30 mouse cellular contexts compared by ENCODE assay signal in genomic region chr1:143054451-143055024, GRCm38 (mm10).
DNase-seq lines count a peak whose midpoint lies in the region; ATAC-seq and TF ChIP-seq lines count a peak whose summit lies in the region.
"Had no signal": no experiment of that assay in that cellular context is flagged by ENCODE, and none has a peak within 500 bp of the region (broad histone marks: within the 10 kb centered on the region; RNA-seq: fewer than 3 reads in every experiment).

No protein-coding gene starts in this region.

- H3K9me3 ChIP-seq in MEL (replicated peaks; ENCODE audit: insufficient read depth, low read length) = no peaks in the 10 kb centered on the region
- H3K9me3 ChIP-seq in hindbrain, embryonic 11.5 days (ENCODE audit: control insufficient read depth, low read length) = no peaks in the 10 kb centered on the region
- H3K9me3 ChIP-seq: embryonic facial prominence, embryonic 13.5 days; embryonic facial prominence, embryonic 15.5 days; forebrain, embryonic 10.5 days; forebrain, embryonic 12.5 days had no signal

- no peak for ATAC-seq in hindbrain, embryonic 11.5 days (ENCODE audit: low FRiP score)
- ATAC-seq: activated CD4-positive, CD25-positive, alpha-beta regulatory T cell, adult 4 months; CD4-positive, CD25-positive, alpha-beta regulatory T cell, adult 4 months; forebrain, embryonic 14.5 days; forebrain, embryonic 16.5 days; Patski had no signal

- intact Hi-C loops in left cerebral cortex, adult 2 months (cut with DNase I) = no loop called here

- TF ChIP-seq RAD21 in MEL (IDR thresholded peaks at IDR 0.05; ENCODE audit: low read depth, low read length) = no peak

- H3K79me2 ChIP-seq in MEL (ENCODE audit: control insufficient read depth, insufficient read depth, low read length, poor library complexity) = no peaks in the 10 kb centered on the region

- H3K27ac ChIP-seq in left cerebral cortex, adult 2 months = peak overlapping the region; percentile 28; the same call in 1 of the 2 replicates
- H3K27ac ChIP-seq in MEL (ENCODE audit: control insufficient read depth, low read depth, low read length) = peak overlapping the region; percentile 47
- no peak overlapping the region for H3K27ac ChIP-seq in hindbrain, embryonic 11.5 days (ENCODE audit: low read depth, low read length)
- H3K27ac ChIP-seq: embryonic facial prominence, embryonic 13.5 days; embryonic facial prominence, embryonic 15.5 days; forebrain, embryonic 10.5 days; forebrain, embryonic 12.5 days had no signal

- peak overlapping the region; percentile 17; the same call in 1 of the 2 replicates for H3K9ac ChIP-seq in MEL (ENCODE audit: control insufficient read depth, low read depth, low read length, poor library complexity, severe bottlenecking)
- no peak overlapping the region for H3K9ac ChIP-seq in hindbrain, embryonic 11.5 days (ENCODE audit: low read depth, low read length)
- H3K9ac ChIP-seq: embryonic facial prominence, embryonic 13.5 days; embryonic facial prominence, embryonic 15.5 days; forebrain, embryonic 12.5 days had no signal

- whole genome bisulfite sequencing in hindbrain, embryonic 11.5 days = 75% methylated on average over 3 of the region's 3 CpGs

- DNase-seq in left cerebral cortex, adult 2 months (ENCODE audit: extremely low spot score in 1 of 2, low spot score in 2 of 2) = no peak
- no peak for DNase-seq in left cerebral cortex, adult 9 months (ENCODE audit: low spot score in 2 of 2)
- DNase-seq in A20 (ENCODE audit: low read depth, low spot score) (peak; percentile 66), MEL (ENCODE audit: low read depth, low spot score) (peak; percentile 54)
- DNase-seq in forelimb bud, embryonic 11.5 days (ENCODE audit: low read depth, low spot score) = peak; percentile 7
- no peak for DNase-seq in hindbrain, embryonic 11.5 days (ENCODE audit: low spot score)
- DNase-seq in retina, postnatal 1 day = no peak
- DNase-seq: adrenal gland, adult 8-10 months; adrenal gland, postnatal 14 days; adrenal gland, postnatal 36 days; B cell, adult 2 months; cerebellum, adult 11 months; cerebellum, adult 18-20 months; cerebellum, adult 8-10 months; cerebellum, adult 9-11 months; cerebellum, postnatal 14 days; cerebellum, postnatal 36 days; embryo, embryonic 11 days had no signal

- peak; percentile 64 to 78 for TF ChIP-seq EP300 in MEL (IDR thresholded peaks at IDR 0.05; ENCODE audit: low read depth in 1 of 2, low read length in 2 of 2)

- no peak for TF ChIP-seq CTCF in left cerebral cortex, adult 2 months (IDR thresholded peaks at IDR 0.05)
- TF ChIP-seq CTCF in MEL (IDR thresholded peaks at IDR 0.05 in 2 of 3, conservative IDR thresholded peaks at IDR 0.05 in 1 of 3; ENCODE audit: control insufficient read depth in 1 of 3, insufficient read depth in 1 of 3, low read depth in 2 of 3, low read length in 3 of 3, poor library complexity in 1 of 3, severe bottlenecking in 1 of 3) = no peak

- no peak overlapping the region for H3K4me3 ChIP-seq in left cerebral cortex, adult 2 months
- H3K4me3 ChIP-seq in MEL (ENCODE audit: control insufficient read depth in 1 of 2, insufficient read depth in 1 of 2, low read depth in 2 of 2, low read length in 2 of 2) = peak overlapping the region in 1 of 2 experiments; percentile 36; a peak in 1 of 4 replicates
- H3K4me3 ChIP-seq in hindbrain, embryonic 11.5 days (ENCODE audit: low read depth, low read length) = no peak overlapping the region
- H3K4me3 ChIP-seq: embryonic facial prominence, embryonic 13.5 days; embryonic facial prominence, embryonic 15.5 days; erythroblast, embryonic 14.5 days; forebrain, embryonic 10.5 days; forebrain, embryonic 12.5 days had no signal

- H3K4me1 ChIP-seq in MEL (ENCODE audit: control insufficient read depth in 1 of 2, insufficient read depth in 2 of 2, low read length in 2 of 2) = peaks cover 5 to 12% of the 10 kb centered on the region in 2 experiments
- H3K4me1 ChIP-seq in hindbrain, embryonic 11.5 days (replicated peaks; ENCODE audit: control insufficient read depth, insufficient read depth, low read length) = no peaks in the 10 kb centered on the region
- H3K4me1 ChIP-seq: embryonic facial prominence, embryonic 13.5 days; embryonic facial prominence, embryonic 15.5 days had no signal

- H3K27me3 ChIP-seq in MEL (ENCODE audit: control insufficient read depth in 1 of 2, insufficient read depth in 2 of 2, low read length in 2 of 2) = no peaks in the 10 kb centered on the region
- H3K27me3 ChIP-seq in hindbrain, embryonic 11.5 days (ENCODE audit: control insufficient read depth, insufficient read depth, low read length) = no peaks in the 10 kb centered on the region
- H3K27me3 ChIP-seq: CH12.LX; embryonic facial prominence, embryonic 13.5 days; embryonic facial prominence, embryonic 15.5 days; forebrain, embryonic 12.5 days; Patski had no signal

- TF ChIP-seq POLR2A in MEL (IDR thresholded peaks at IDR 0.05; ENCODE audit: control insufficient read depth in 1 of 2, insufficient read depth in 1 of 2, low read depth in 1 of 2, low read length in 2 of 2, poor library complexity in 1 of 2) = no peak

- no peak overlapping the region for H3K4me2 ChIP-seq in hindbrain, embryonic 11.5 days (replicated peaks; ENCODE audit: low read depth, low read length)
- H3K4me2 ChIP-seq: embryonic facial prominence, embryonic 13.5 days; embryonic facial prominence, embryonic 15.5 days; forebrain, embryonic 12.5 days had no signal

- H3K36me3 ChIP-seq in MEL (ENCODE audit: control insufficient read depth in 1 of 2, insufficient read depth in 2 of 2, low read length in 2 of 2) = peaks cover 0 to 10% of the 10 kb centered on the region in 2 experiments; a peak in 2 of 4 replicates
- no peaks in the 10 kb centered on the region for H3K36me3 ChIP-seq in hindbrain, embryonic 11.5 days (ENCODE audit: control insufficient read depth, insufficient read depth, low read length)
- H3K36me3 ChIP-seq: embryonic facial prominence, embryonic 13.5 days; embryonic facial prominence, embryonic 15.5 days; forebrain, embryonic 10.5 days; forebrain, embryonic 12.5 days; G1E had no signal

TF ChIP-seq in MEL, 35 proteins besides CTCF, POLR2A, EP300 and RAD21:
- TF ChIP-seq HCFC1 (IDR thresholded peaks at IDR 0.05; ENCODE audit: low read depth, low read length) (no peak), ZNF384 (IDR thresholded peaks at IDR 0.05; ENCODE audit: low read depth, low read length) (0 out of 2 replicates have a peak, but pooled peaks have one; percentile 64), MAZ (IDR thresholded peaks at IDR 0.05; ENCODE audit: low read depth, low read length) (no peak), USF1 (IDR thresholded peaks at IDR 0.05; ENCODE audit: low read depth, low read length) (no peak), NELFE (IDR thresholded peaks at IDR 0.05; ENCODE audit: low read depth, low read length) (no peak), BHLHE40 (IDR thresholded peaks at IDR 0.05; ENCODE audit: borderline replicate concordance, low read depth, low read length) (no peak), MEF2A (IDR thresholded peaks at IDR 0.05; ENCODE audit: extremely low read depth, insufficient replicate concordance, low read depth, low read length, poor library complexity, severe bottlenecking) (no peak), E2F4 (IDR thresholded peaks at IDR 0.05; ENCODE audit: borderline replicate concordance, low read depth, low read length) (no peak), MAX (IDR thresholded peaks at IDR 0.05; ENCODE audit: low read length) (peak; percentile 51; the same call in 1 of the 2 replicates), MAFK (IDR thresholded peaks at IDR 0.05; ENCODE audit: borderline replicate concordance, low read depth, low read length) (no peak), RCOR1 (IDR thresholded peaks at IDR 0.05; ENCODE audit: low read depth, low read length) (no peak), POLR2AphosphoS2 (IDR thresholded peaks at IDR 0.05; ENCODE audit: low read length) (no peak), ZC3H11A (IDR thresholded peaks at IDR 0.05; ENCODE audit: low read depth, low read length) (no peak), ETS1 (IDR thresholded peaks at IDR 0.05; ENCODE audit: low read depth, low read length) (peak; percentile 51; the same call in 1 of the 2 replicates), SIN3A (IDR thresholded peaks at IDR 0.05; ENCODE audit: low read length) (no peak), GATA1 (IDR thresholded peaks at IDR 0.05; ENCODE audit: low read depth, low read length) (peak; percentile 58), MYB (IDR thresholded peaks at IDR 0.05; ENCODE audit: low read depth, low read length) (no peak; the same call in 1 of the 2 replicates), ZKSCAN1 (IDR thresholded peaks at IDR 0.05; ENCODE audit: low read depth, low read length) (no peak), ELF1 (IDR thresholded peaks at IDR 0.05; ENCODE audit: low read depth, low read length) (no peak), TCF12 (IDR thresholded peaks at IDR 0.05; ENCODE audit: low read depth, low read length) (peak; percentile 55), MYC (IDR thresholded peaks at IDR 0.05; ENCODE audit: low read depth, low read length) (peak; percentile 61; the same call in 1 of the 2 replicates)
TF ChIP-seq in MEL: peak in this region for 6.

Comparison
In these comparisons a context has a peak if more than half of its experiments do, and no peak if none do; other contexts are left out.
1. DNase-seq: peak in A20 (single experiment), MEL (single experiment) and forelimb bud, embryonic 11.5 days (single experiment); none in left cerebral cortex, adult 2 months (0 of 2), left cerebral cortex, adult 9 months (0 of 2), hindbrain, embryonic 11.5 days (single experiment) and retina, postnatal 1 day (single experiment).